Mouse (Mus musculus) lung, embryonic 14.5 days (tissue): ENCODE data around the gene Zfp526. TPM values are rescaled to one million over a fixed set of nuclear protein-coding genes. Genes with fewer than 3 reads are reported as not detected.

Experiments
- ATAC-seq: fragments of 200-750 bp; cut with Nextera tagmentation; 2 replicates; pipeline ENCODE4 v1.8.0; 2017; ENCODE audit warnings: mild to moderate bottlenecking, moderate TSS enrichment, moderate library complexity; ENCODE audit not compliant: insufficient read depth
- DNase-seq: peaks from one replicate; pipeline ENCODE4 v3.0.0-alpha.2; 2015
- H3K27ac ChIP-seq: fragments of 300-500 bp; sonication (generic); 2 replicates; pipeline ENCODE4 v1.5.1; 2014; ENCODE audit warnings: low read depth, mild to moderate bottlenecking, moderate library complexity
- H3K27me3 ChIP-seq: fragments of 300-500 bp; sonication (generic); 2 replicates; pipeline ENCODE4 v1.6.1; 2014; ENCODE audit warnings: low read length, control low read depth; ENCODE audit not compliant: insufficient read depth
- H3K36me3 ChIP-seq: fragments of 300-500 bp; sonication (generic); 2 replicates; pipeline ENCODE4 v1.6.1; 2014; ENCODE audit warnings: control low read depth; ENCODE audit not compliant: insufficient read depth
- H3K4me1 ChIP-seq: fragments of 300-500 bp; sonication (generic); 2 replicates; pipeline ENCODE4 v1.6.1; 2014; ENCODE audit warnings: antibody characterized with exemption, control low read depth; ENCODE audit not compliant: insufficient read depth
- H3K4me2 ChIP-seq: fragments of 300-500 bp; sonication (generic); 2 replicates; pipeline ENCODE4 v1.6.1; 2014; ENCODE audit warnings: mild to moderate bottlenecking
- H3K4me3 ChIP-seq: fragments of 300-500 bp; sonication (generic); 2 replicates; pipeline ENCODE4 v1.5.1; 2014; ENCODE audit warnings: low read depth, low read length
- H3K9ac ChIP-seq: fragments of 300-500 bp; sonication (generic); 2 replicates; pipeline ENCODE4 v1.6.1; 2014
- H3K9me3 ChIP-seq: fragments of 300-500 bp; sonication (generic); 2 replicates; pipeline ENCODE4 v1.6.1; 2016; ENCODE audit warnings: low read depth, low read length, control low read depth
- CTCF ChIP-seq: IDR thresholded peaks from 2 replicates; pipeline ENCODE4 v1.5.1; 2016; ENCODE audit warnings: antibody characterized with exemption, low read depth
- WGBS: fragments of 180-500 bp; shearing (Covaris S2); extraction: QIAGEN DNeasy Blood & Tissue Kit; methylation state at CpG from one replicate; pipeline ENCODE4 v1.1.7; 2014; 5-methylcytosine and 5-hydroxymethylcytosine counted together
- polyA plus RNA-seq: library from polyadenylated mRNA; unstranded; fragments of >200 nt; fragmentation: Nextera tagmentation; extraction: Ambion mirVana; gene quantifications from 2 replicates; pipeline ENCODE4 v1.2.1, GENCODE M21; 2014

Zfp526 gene
- polyA plus RNA-seq, result 3.5 and 3.8 TPM in 2 replicates

- Histone ChIP-seq H3K36me3 (peaks cover 28% of the 10 kb centered on the region), H3K4me3 (peak within 1 kb of the TSS; percentile 65), H3K4me2 (peak within 1 kb of the TSS; percentile 71), H3K4me1 (peaks cover 11% of the 10 kb centered on the region), H3K9me3 (no peaks in the 10 kb centered on the region), H3K27ac (peak within 1 kb of the TSS; percentile 87), H3K9ac (peak within 1 kb of the TSS; percentile 64), H3K27me3 (no peaks in the 10 kb centered on the region)
- TF ChIP-seq CTCF, result peak; percentile 31; the same call in 1 of the 2 replicates
- DNase-seq (peak; percentile 99), ATAC-seq (peak; percentile 95)
- WGBS, result 0% methylated on average over 45 of the region's 45 CpGs
Observed at GRCm38 (mm10) chr7:25221102-25221883, at the start of gene Zfp526. Gene Zfp526, plus strand, starts transcription at chr7:25221425.

- ATAC-seq (no peak), DNase-seq (no peak)
- no peak overlapping the region for H3K9ac ChIP-seq
- no peak overlapping the region for H3K27ac ChIP-seq
- no peak for TF ChIP-seq CTCF
- WGBS, result 21% methylated on average over 5 of the region's 5 CpGs
- no peaks in the 10 kb centered on the region for H3K4me1 ChIP-seq
- H3K36me3 ChIP-seq, result no peaks in the 10 kb centered on the region
- no peak overlapping the region for H3K4me3 ChIP-seq
- no peaks in the 10 kb centered on the region for H3K9me3 ChIP-seq
- no peak overlapping the region for H3K4me2 ChIP-seq
- peaks cover 21% of the 10 kb centered on the region for H3K27me3 ChIP-seq
Observed at GRCm38 (mm10) chr7:25172669-25173068, 48.6 kb upstream of the Zfp526 start.

- ATAC-seq (no peak), DNase-seq (no peak)
- Histone ChIP-seq H3K4me3 (no peak overlapping the region), H3K9me3 (no peaks in the 10 kb centered on the region), H3K36me3 (no peaks in the 10 kb centered on the region), H3K4me2 (no peak overlapping the region), H3K4me1 (no peaks in the 10 kb centered on the region), H3K27ac (no peak overlapping the region), H3K27me3 (peaks cover 37% of the 10 kb centered on the region), H3K9ac (no peak overlapping the region)
- no peak for TF ChIP-seq CTCF
- WGBS, result 61% methylated on average over 11 of the region's 11 CpGs
Observed at GRCm38 (mm10) chr7:25174343-25174742, 46.9 kb upstream of the Zfp526 start.

DNA sequence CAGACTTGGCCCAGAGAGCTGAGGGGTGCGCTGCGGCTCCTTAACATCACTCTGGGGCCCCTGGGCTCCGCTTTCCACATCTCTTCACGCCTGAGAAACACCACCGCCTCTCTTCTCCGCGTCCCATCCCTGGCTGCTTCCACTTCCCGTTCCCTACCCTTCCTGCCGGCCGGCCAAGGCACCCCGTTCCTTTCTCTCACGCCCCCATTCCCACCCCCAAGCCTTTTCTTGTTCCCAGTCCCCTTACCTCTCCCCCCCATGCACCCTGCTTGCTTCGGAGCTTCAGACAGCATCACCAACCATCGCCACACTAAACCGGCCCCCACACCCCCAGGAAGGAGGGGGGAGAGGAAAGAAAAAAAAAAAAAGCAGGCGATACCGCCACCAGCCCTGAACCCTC, 42.9 kb upstream of the Zfp526 start:
- DNase-seq (no peak), ATAC-seq (no peak)
- Histone ChIP-seq H3K4me3 (peak overlapping the region; percentile 44), H3K9me3 (no peaks in the 10 kb centered on the region), H3K4me2 (peak overlapping the region; percentile 82), H3K4me1 (no peaks in the 10 kb centered on the region), H3K36me3 (no peaks in the 10 kb centered on the region), H3K27ac (no peak overlapping the region), H3K9ac (no peak overlapping the region), H3K27me3 (peaks cover 77% of the 10 kb centered on the region)
- no peak for TF ChIP-seq CTCF
- 2% methylated on average over 17 of the region's 17 CpGs for WGBS

DNA sequence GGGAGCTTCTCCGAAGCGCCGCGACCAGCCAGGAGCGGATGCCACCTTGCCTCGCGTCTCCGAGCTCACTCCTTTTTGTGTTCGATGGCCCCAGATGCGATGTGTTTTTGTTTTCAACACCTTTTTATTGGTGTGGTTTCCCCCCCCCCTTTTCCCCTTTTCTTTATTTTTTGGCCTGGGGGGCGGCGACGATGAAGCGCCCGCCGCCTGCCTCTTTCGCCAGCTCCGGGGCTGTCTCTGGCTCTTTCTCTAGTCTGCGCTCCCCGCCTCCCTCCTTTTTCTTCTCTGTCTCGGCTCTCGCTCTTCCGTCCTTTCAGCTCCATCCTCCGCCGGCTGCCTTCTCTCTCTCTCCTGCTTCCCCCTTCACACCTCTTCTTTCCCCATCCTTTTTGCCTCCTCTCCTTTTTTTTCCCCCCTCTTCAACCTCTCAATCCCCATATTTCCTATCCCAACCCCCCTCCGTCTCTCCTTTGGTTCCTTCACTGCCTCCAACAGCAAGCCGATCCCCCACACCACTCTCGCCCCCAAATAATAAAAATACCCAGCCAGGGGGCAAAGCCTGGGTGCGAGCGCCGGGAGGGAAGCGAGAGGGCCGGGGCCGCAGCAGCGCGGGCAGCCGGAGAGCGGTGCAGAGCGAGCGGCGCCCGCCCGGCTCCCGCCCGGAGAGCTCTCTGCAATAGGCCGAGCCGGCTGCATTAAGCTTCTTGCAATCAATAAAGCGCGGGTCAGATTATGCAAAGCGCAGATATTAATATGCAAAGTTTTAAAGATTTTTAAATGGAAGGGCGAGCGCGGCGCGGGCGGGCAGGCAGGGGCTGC, 42.2 kb upstream of the Zfp526 start:
- Histone ChIP-seq H3K36me3 (no peaks in the 10 kb centered on the region), H3K4me1 (no peaks in the 10 kb centered on the region), H3K4me3 (peak overlapping the region; percentile 44), H3K27ac (no peak overlapping the region), H3K4me2 (peak overlapping the region; percentile 82), H3K9ac (peak overlapping the region; percentile 25; the same call in 1 of the 2 replicates), H3K9me3 (no peaks in the 10 kb centered on the region), H3K27me3 (peaks cover 84% of the 10 kb centered on the region)
- TF ChIP-seq CTCF, result no peak
- DNase-seq, result no peak
- WGBS, result 2% methylated on average over 55 of the region's 56 CpGs
- ATAC-seq, result peak; percentile 79

DNA sequence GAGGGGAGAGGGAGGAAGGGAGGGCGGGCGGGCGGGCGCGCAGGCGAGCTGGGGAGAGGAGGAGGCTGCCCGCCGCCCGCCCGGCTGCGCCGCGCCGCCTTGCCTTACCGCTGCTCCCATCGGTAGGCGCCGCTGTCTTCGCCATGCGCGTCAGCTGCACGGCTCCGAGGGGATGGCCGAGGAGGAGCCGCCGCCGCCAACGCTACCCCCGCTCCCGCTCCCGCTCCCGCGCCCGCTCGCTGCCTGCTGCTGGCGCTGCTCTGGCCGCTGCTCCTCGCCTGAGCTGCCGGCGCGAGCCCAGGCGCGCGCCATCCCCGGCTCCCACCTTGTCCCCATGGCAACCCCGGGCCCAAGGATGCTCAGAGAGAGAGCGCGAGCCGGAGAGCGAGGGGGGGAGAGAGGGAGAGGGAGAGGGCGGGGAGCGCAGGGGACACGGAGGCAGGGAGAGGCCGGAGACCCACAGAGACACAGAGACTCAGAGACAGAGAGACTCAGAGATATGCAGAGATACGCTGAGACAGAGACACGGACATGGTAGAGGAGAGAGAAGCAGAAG, 41.5 kb upstream of the Zfp526 start, which contains the start of gene Pou2f2:
Gene Pou2f2 (minus strand): TSS at position 121 of the 556 bp plus-strand sequence.
- Histone ChIP-seq H3K4me2 (peak within 1 kb of the TSS; percentile 82), H3K4me1 (no peaks in the 10 kb centered on the region), H3K27ac (no peak within 1 kb of the TSS), H3K36me3 (no peaks in the 10 kb centered on the region), H3K27me3 (peaks cover 85% of the 10 kb centered on the region), H3K9me3 (no peaks in the 10 kb centered on the region), H3K9ac (peak within 1 kb of the TSS; percentile 30; the same call in 1 of the 2 replicates), H3K4me3 (peak within 1 kb of the TSS; percentile 44)
- under 1% methylated on average over 50 of the region's 56 CpGs for WGBS
- peak; percentile 91 for ATAC-seq
- peak; percentile 22; the same call in 1 of the 2 replicates for TF ChIP-seq CTCF
- DNase-seq, result peak; percentile 83

DNA sequence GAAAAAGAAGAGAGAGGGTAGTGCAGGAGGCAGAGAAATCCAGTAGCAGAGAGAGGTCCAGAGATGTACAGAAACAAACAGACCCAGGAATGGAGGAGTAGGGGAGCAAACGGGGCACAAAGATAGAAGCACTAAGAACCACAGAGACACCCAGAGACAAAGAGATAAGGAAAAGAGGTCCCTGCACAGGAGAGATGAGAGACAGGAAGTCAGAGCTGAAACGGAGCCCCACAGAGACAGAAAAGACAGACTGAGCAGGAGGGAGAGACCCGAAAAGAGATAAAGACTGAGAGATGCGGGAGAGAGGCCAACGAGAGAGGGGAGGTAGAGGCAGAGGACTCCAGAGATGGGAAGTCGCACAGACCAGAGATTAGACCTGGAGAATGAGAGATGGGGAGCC, 40.7 kb upstream of the Zfp526 start:
- DNase-seq, result no peak
- H3K27me3 ChIP-seq, result peaks cover 86% of the 10 kb centered on the region
- H3K4me2 ChIP-seq, result no peak overlapping the region
- H3K4me3 ChIP-seq, result no peak overlapping the region; the same call in 1 of the 2 replicates
- no peaks in the 10 kb centered on the region for H3K36me3 ChIP-seq
- TF ChIP-seq CTCF, result no peak
- H3K9me3 ChIP-seq, result no peaks in the 10 kb centered on the region
- H3K9ac ChIP-seq, result no peak overlapping the region
- 3% methylated on average over 6 of the region's 6 CpGs for WGBS
- no peak for ATAC-seq
- no peak overlapping the region for H3K27ac ChIP-seq
- no peaks in the 10 kb centered on the region for H3K4me1 ChIP-seq
